Mouse (Mus musculus) small intestine, adult 2 months (tissue): Measurements from ENCODE around the gene Ggps1.

Experiments
- CTCF ChIP-seq: fragments of 200-500 bp; IDR thresholded peaks from 2 replicates; pipeline ENCODE4 v1.5.1; 2012; ENCODE audit warnings: low read depth, mild to moderate bottlenecking, control low read depth, inconsistent platforms, low read length, moderate library complexity, mixed read lengths; ENCODE audit not compliant: insufficient replicate concordance, insufficient read length; ENCODE audit errors: extremely low read depth
- POLR2A ChIP-seq: fragments of 200-500 bp; IDR thresholded peaks from 2 replicates; pipeline ENCODE4 v1.6.1; 2012; ENCODE audit warnings: low read depth, mild to moderate bottlenecking, control low read depth, inconsistent platforms, low read length, moderate library complexity

- TF ChIP-seq POLR2A (no peak), CTCF (no peak)
Measured at GRCm38 (mm10) chr13:14063942-14064271, 619 bp upstream of the Ggps1 start.
